Mouse (Mus musculus): ENCODE results near the gene Il2rg.

DNA sequence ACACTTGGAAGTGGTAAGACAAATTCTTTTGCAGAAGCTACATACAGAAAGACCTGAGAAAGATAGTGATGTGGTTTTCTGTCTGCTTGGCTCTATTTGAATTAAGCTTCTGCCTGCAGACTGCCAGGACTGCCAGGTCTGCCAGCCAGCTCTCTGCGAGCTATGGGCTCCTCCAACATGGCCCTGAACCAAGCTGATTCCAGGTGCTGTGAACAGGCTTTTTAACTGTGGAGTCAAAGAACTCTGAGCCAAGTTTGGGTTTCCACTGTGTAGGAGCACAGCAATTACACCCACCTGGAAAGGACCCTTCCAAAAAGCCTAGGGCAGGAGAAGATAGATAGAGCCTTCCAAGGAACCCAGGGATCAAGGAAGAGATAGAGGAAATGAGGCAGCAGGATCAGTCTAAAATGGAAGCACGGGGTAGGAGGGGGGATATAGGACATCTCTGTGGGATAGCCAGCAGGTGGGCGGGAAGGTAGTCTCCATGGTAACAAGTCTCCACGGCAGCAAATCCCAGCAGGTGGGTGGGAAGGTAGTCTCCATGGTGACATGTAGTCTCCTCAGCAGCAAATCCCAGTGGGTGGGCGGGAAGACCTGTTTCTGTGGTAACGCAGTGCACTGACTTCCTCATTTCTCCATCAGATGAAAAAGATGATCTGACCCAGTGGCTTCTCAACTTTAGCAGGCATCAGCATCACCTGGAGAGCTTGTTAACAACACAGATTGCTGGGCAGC is 45.7 kb upstream of the Il2rg start:
- TF ChIP-seq CTCF (IDR thresholded peaks at IDR 0.05) (no peak), EP300 (IDR thresholded peaks at IDR 0.05) (no peak)

Measured in lung, postnatal 0 days (tissue).